Mouse (Mus musculus): ENCODE results near the gene Pml. TPM values are rescaled to one million over a fixed set of nuclear protein-coding genes. Genes with fewer than 3 reads are reported as not detected.

Pml gene
- 1 to 10 TPM; 8.5 to 9.8 TPM for total RNA-seq (2021)
- long read RNA-seq, experiment 1, full-length matches to known transcripts = 1 of 4 reads
- long read RNA-seq, experiment 1, partial matches to known transcripts = 0 of 4 reads
- long read RNA-seq, experiment 1, other reads (novel, unspliced or antisense) = 3 of 4 reads
- long read RNA-seq, experiment 2, full-length matches to known transcripts = 3 of 8 reads
- long read RNA-seq, experiment 2, partial matches to known transcripts = 2 of 8 reads
- long read RNA-seq, experiment 2, other reads (novel, unspliced or antisense) = 3 of 8 reads

- peak; percentile 32 to 39 for DNase-seq (ENCODE audit: low spot score in 2 of 2)
Measured at GRCm38 (mm10) chr9:58249592-58250192, at the start of gene Pml. TSS of gene Pml (minus strand) at chr9:58249786.

DNA sequence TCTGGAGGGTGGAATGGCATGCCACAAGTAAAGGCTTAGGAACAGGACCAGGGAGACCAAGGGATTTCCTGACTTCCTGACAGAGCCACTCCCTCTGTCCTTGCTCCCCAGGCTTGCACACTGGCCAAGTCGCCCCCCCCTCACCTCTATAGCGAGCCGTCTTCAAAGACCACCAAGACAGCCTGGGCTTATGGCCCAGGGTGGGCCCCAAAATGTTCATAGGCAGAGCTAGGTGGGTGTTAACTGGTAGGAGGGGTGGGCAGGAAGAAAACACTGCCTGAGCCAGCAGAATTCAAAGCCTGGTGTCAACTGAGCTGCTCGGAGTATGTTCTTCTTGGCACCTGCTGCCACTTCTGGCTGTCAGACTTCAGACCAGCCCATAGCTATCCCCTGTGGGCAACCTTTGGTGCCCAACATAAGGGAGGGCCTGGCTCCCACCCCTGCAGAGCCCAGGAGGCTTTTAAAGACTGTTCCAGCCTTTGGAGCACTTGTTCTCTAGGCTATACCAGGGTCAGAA is 48.4 kb upstream of the Pml start:
- DNase-seq (ENCODE audit: low spot score in 2 of 2) = no peak

- DNase-seq (ENCODE audit: low spot score in 2 of 2) = no peak
Measured at GRCm38 (mm10) chr9:58297065-58297464, 47.5 kb upstream of the Pml start.

- no peak for DNase-seq (ENCODE audit: low spot score in 2 of 2)
Measured at GRCm38 (mm10) chr9:58295766-58296361, 46.3 kb upstream of the Pml start.

- DNase-seq (ENCODE audit: low spot score in 2 of 2) = no peak
Measured at GRCm38 (mm10) chr9:58295345-58295744, 45.8 kb upstream of the Pml start.

DNA sequence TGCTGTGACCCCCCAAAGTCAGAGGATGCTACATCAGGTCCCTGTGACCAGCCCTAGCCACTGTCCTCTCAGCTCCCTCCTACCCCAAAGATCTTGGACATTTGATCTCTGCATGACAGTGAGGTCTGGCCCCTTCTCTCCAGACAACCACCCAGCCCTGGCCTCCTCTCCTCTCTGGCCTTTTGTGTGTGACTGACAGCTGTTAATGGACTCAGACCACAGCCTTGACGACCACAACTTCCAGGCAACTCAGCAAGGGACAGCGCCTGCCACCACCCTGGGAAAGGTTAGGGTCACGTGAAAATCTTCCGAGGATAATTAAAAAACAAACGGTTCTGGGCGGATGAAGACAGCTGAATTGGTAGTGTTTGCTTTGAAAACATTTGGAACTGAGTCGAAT is 44.9 kb upstream of the Pml start:
- DNase-seq (ENCODE audit: low spot score in 2 of 2) = no peak

GRCm38 (mm10) chr9:58289901-58290300 is 40.3 kb upstream of the Pml start:
- DNase-seq (ENCODE audit: low spot score in 2 of 2) = no peak

- no peak for DNase-seq (ENCODE audit: low spot score in 2 of 2)
Measured at GRCm38 (mm10) chr9:58289090-58289489, 39.5 kb upstream of the Pml start.

DNA sequence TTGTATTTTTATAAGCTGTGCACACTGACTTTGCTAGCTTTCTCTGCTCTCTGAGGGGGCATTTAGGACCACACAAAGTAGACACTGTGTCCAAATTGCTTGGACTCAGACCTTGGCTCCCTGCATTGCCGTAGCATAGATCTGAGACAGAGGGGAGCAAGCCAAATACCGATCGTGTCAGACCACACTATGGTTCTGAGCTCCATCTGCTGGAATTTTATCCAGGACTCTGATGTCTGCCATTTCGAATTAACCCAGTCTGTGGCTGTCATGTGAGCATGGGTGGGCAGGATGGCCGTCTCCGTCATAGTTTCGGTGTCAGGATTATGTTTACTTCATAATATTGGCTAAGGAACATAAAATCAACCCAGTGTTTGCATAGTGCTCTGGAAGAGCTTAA is 33.8 kb upstream of the Pml start:
- DNase-seq (ENCODE audit: low spot score in 2 of 2) = peak in 1 of 2 experiments; percentile 25

DNA sequence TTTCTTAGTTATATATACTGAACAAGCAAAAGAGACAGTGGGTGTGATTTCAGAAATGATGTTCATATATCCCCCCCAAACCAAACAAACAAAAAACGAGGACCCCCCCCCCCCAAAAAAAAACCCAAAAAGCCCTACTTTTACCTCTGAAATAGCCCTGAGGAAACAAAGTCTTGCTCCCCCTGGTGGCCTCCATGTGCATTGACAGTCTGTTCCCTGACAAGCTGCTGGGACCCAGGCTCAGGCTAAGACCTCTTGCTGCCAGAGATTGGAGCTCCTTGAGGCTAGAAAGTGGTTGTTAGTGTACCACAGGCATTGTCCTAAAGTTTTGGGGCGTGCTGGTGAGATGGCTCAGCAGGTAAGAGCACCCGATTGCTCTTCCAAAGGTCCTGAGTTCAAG is 32.0 kb upstream of the Pml start:
- no peak for DNase-seq (ENCODE audit: low spot score in 2 of 2)

- DNase-seq (ENCODE audit: low spot score in 2 of 2) = peak; percentile 62 to 87
Measured at GRCm38 (mm10) chr9:58280259-58281109, 30.9 kb upstream of the Pml start.

- DNase-seq (ENCODE audit: low spot score in 2 of 2) = no peak
Measured at GRCm38 (mm10) chr9:58279780-58280179, 30.2 kb upstream of the Pml start.

DNA sequence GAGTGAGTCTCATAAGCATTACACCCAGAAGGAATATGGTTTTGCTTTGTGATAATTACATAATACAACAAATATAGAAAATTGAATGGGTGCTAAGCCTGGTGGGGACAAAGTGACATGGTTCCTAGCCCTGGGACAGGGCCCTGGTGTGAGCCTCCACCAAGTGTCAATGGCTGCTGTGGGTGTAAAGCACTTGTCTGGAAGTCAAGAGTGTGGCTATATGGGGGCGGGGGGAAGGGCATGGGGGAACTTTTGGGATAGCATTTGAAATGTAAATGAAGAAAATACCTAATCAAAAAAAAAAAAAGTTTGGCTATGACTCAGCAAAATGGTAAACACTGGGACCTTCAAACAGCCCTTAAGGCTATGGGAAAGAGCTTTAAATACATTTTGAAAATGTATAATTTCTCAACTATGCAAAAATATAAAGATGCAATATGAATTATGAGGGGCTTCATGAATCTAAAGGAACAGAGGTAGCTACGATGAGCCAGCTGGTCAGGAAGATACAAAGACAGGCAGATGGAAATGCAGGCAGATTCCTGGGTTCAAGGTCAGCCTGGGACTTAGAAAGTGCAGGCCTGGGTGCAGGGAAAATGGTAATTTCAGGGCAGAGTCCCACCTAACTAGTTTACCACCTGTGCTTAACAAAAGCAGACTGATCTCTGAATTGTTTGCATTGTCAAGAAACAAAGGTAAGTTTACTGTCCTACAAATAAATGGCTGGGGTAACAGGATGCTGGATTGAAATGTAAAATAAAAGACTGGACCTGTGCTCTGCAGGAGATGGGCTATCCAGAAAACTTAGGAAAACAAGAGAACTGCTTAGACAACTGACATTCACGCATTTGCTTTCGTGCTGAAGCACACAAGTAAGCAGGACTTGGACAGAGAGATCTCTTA is 29.5 kb upstream of the Pml start:
- no peak for DNase-seq (ENCODE audit: low spot score in 2 of 2)

- DNase-seq (ENCODE audit: low spot score in 2 of 2) = no peak
Measured at GRCm38 (mm10) chr9:58278313-58278712, 28.7 kb upstream of the Pml start.

- no peak for DNase-seq (ENCODE audit: low spot score in 2 of 2)
Measured at GRCm38 (mm10) chr9:58276346-58276745, 26.8 kb upstream of the Pml start.

- no peak for DNase-seq (ENCODE audit: low spot score in 2 of 2)
Measured at GRCm38 (mm10) chr9:58275797-58276196, 26.2 kb upstream of the Pml start.

- DNase-seq (ENCODE audit: low spot score in 2 of 2) = no peak
Measured at GRCm38 (mm10) chr9:58275115-58275774, 25.7 kb upstream of the Pml start.

DNA sequence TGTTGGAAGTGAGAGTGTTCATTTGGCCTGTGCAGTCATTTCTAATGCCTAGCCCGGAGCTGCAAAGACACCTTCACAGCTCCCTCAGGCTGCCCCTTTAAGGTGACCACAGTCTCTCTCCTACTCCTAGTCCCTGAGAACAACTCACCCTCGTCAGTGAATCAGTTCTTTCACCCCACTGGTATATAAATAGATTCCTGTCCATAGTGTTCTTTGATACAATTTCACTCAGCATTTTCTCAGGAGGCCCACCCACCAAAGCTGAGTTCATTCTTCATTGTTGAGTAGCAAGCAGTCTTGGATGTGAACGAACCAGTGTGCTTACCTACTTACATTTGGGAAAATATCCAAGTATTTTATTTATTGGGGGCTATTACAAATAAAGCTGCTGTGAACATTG is 25.0 kb upstream of the Pml start:
- no peak for DNase-seq (ENCODE audit: low spot score in 2 of 2)

DNA sequence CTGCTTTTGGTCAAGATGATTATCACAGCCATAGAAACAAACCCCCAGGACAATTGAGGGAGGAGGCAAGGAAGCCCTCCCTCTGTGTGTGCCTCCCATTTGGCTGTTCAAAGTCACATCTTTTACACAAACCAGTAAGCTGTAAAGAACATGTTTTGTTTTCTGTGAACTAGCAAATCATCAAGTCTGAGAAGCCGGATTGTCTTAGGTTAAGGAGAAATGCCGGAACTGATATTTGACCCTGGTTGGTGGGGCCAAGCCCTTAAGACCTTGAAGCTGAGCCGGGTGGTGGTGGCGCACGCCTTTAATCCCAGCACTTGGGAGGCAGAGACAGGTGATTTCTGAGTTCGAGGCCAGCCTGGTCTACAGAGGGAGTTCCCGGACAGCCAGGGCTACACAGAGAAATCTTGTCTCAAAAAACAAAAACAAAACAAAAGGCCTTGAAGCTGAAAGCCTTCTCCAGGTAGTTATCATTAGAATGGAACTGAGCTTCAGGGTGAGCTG is 24.6 kb upstream of the Pml start:
- no peak for DNase-seq (ENCODE audit: low spot score in 2 of 2)

DNA sequence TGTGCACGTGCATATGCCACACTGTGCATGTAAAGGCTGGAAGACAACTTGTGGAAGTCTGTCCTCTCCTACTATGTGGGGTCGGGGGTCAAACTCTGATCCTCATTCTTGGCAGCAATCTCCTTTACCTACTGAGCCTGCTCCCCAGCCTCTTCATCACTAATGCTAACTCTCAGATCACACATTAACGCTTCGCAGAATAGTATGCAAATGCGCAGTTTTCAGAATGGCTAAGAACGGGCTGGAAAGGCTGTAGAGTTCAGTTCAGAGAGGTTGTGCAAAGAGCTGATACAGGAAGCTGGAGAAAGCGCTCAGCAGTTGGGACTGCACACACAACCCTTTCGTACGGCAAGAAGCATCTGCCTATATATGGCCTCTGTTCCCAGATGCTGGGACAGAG is 23.3 kb upstream of the Pml start:
- no peak for DNase-seq (ENCODE audit: low spot score in 2 of 2)
